In the genomic region with DNA sequence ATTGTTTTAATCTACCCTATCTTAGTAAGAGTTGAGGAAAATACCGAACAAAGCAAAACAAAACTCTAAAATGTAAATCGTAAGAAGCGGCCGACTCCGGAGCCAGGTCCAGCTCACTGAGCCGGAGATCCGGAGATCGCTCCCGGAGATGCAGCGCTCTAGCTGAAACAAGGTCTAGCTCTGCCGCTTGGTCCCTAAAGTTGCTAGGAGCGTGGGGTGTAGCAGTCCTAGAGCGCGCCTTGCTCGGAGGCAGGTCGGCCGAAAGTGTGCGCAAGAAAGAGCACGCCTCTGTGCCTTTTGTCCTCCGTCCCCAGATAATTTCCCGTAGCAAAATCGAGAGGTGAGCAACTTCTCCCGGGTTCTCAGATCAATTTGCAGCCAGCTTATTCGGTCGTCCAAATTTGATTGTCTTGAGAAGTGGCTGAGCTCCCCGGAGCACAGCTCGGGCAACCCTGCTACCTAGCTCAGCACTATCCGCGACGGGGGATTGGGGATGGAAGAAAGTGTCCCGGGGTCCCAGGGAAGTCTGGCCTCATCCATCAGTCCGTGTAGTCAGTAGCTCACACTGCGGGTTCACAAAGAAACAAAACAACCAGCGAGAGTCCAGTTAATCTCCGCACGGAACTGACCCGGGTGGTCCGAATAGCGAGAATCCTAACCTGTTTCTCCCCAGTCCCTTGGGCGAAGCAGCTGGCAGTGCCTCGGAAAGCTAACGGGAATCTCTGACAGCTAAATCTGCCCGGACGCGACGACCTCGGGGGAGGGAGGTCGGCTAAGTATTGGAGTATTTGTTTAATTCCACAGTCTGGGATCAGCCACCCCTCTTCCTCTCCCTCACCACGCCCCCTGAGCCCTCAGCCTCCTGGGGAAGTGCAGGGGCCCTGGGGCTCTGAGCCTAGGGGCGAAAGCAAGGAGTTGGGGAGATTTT, we compare ENCODE assay signal across 8 mouse cellular contexts. TPM values are rescaled to one million over a fixed set of nuclear protein-coding genes. Genes with fewer than 3 reads are reported as not detected.
A peak's percentile ranks its signal among the peaks of the same experiment; 100 is the strongest.
DNase-seq lines count a peak whose midpoint lies in the region; ATAC-seq lines count a peak whose summit lies in the region.

No protein-coding gene starts in this region.

- peak overlapping the region; percentile 27 for H3K4me3 ChIP-seq in heart, embryonic 11.5 days (ENCODE audit: low read depth, low read length)
- no peak overlapping the region for H3K4me3 ChIP-seq in midbrain, embryonic 13.5 days (replicated peaks)

- no peaks in the 10 kb centered on the region for H3K36me3 ChIP-seq in heart, embryonic 11.5 days (ENCODE audit: control insufficient read depth, insufficient read depth, low read length)
- no peaks in the 10 kb centered on the region for H3K36me3 ChIP-seq in midbrain, embryonic 13.5 days

- no peak for ATAC-seq in heart, embryonic 11.5 days (replicated peaks; ENCODE audit: insufficient number of reproducible peaks, low FRiP score, low TSS enrichment)
- peak; percentile 17 to 34; a peak in 1 of 4 replicates for ATAC-seq in hematopoietic stem cell, adult 5-6 weeks (replicated peaks in 1 of 2; ENCODE audit: insufficient read depth in 1 of 2, low FRiP score in 2 of 2, low TSS enrichment in 1 of 2, low read depth in 1 of 2, poor library complexity in 2 of 2, severe bottlenecking in 2 of 2)
- no peak for ATAC-seq in midbrain, embryonic 13.5 days

- 0 out of 2 replicates have a peak, but pooled peaks cover 2% of the 10 kb centered on the region for H3K4me1 ChIP-seq in heart, embryonic 11.5 days (ENCODE audit: control insufficient read depth, insufficient read depth, low read length)
- H3K4me1 ChIP-seq in midbrain, embryonic 13.5 days (replicated peaks), result peaks cover 10% of the 10 kb centered on the region

- H3K27me3 ChIP-seq in heart, embryonic 11.5 days (ENCODE audit: control insufficient read depth, insufficient read depth, low read length), result peaks cover 95% of the 10 kb centered on the region
- peaks cover 98% of the 10 kb centered on the region for H3K27me3 ChIP-seq in midbrain, embryonic 13.5 days

- no peak for DNase-seq in heart, postnatal 10 days
- peak; percentile 62 for DNase-seq in ZHBTc4 (ENCODE audit: low read depth, low spot score)
- no peak for DNase-seq in layer of hippocampus, postnatal 36 days
- DNase-seq in right cerebral cortex, postnatal 10 days (ENCODE audit: low spot score in 2 of 2), result no peak
- no peak for DNase-seq in thymus, postnatal 14 days

- no peak overlapping the region for H3K9ac ChIP-seq in heart, embryonic 11.5 days (ENCODE audit: low read depth, low read length)
- no peak overlapping the region for H3K9ac ChIP-seq in midbrain, embryonic 13.5 days (replicated peaks)

- WGBS in heart, embryonic 11.5 days (ENCODE audit: insufficient replicate concordance), result 1% methylated on average over 50 of the region's 50 CpGs
- WGBS in midbrain, embryonic 13.5 days, result under 1% methylated on average over 50 of the region's 50 CpGs

- intact Hi-C loops in heart, postnatal 10 days (cut with DNase I), result no loop called here

- peak overlapping the region; percentile 46 for H3K4me2 ChIP-seq in heart, embryonic 11.5 days
- peak overlapping the region; percentile 17; the same call in 1 of the 2 replicates for H3K4me2 ChIP-seq in midbrain, embryonic 13.5 days (replicated peaks)

- H3K9me3 ChIP-seq in heart, embryonic 11.5 days (replicated peaks; ENCODE audit: control insufficient read depth, low read length), result no peaks in the 10 kb centered on the region
- no peaks in the 10 kb centered on the region for H3K9me3 ChIP-seq in midbrain, embryonic 13.5 days

- H3K27ac ChIP-seq in heart, embryonic 11.5 days (ENCODE audit: low read depth, low read length), result no peak overlapping the region
- no peak overlapping the region for H3K27ac ChIP-seq in midbrain, embryonic 13.5 days

RNA-seq across cellular contexts. Expression of gene Tbx15, which starts 0.9 kb away (rescaled TPM):
- 0.21 and 0.40 TPM in 2 replicates for polyA plus RNA-seq in heart, embryonic 11.5 days (2014; fragmentation: Nextera tagmentation; extraction: Ambion mirVana)
- total RNA-seq in heart, postnatal 10 days (2021), result under 1 TPM; 0.40 to 0.43 TPM
- not detected in 2 replicates for total RNA-seq in hematopoietic stem cell, adult 5-6 weeks (2017)
- 0.35 and 0.39 TPM in 2 replicates for polyA plus RNA-seq in midbrain, embryonic 13.5 days (2015; fragmentation: Nextera tagmentation; extraction: Ambion mirVana)
- under 1 TPM; 0.45 to 0.94 TPM for total RNA-seq in layer of hippocampus, postnatal 36 days (2021)

Comparison
In these comparisons a context has a peak if more than half of its experiments do, and no peak if none do; other contexts are left out.
1. ATAC-seq: peak in hematopoietic stem cell, adult 5-6 weeks (2 of 2); none in heart, embryonic 11.5 days (single experiment) and midbrain, embryonic 13.5 days (single experiment).